Mouse (Mus musculus) CH12.LX (cell line): ENCODE measurements around the gene Isyna1. TPM values are rescaled to one million over a fixed set of nuclear protein-coding genes. Genes with fewer than 3 reads are reported as not detected.

ENCODE experiments used
- DNase-seq: peaks from one replicate; pipeline ENCODE4 v3.0.0-alpha.2; 2013; ENCODE audit errors: extremely low read depth
- H3K27ac ChIP-seq: 2 replicates; pipeline ENCODE4 v1.5.1; 2012; ENCODE audit warnings: low read depth, mild to moderate bottlenecking, control low read depth, moderate library complexity; ENCODE audit not compliant: insufficient read depth
- H3K27me3 ChIP-seq: replicated peaks from 2 replicates; pipeline ENCODE3; 2012; ENCODE audit warnings: inconsistent platforms
- H3K36me3 ChIP-seq, 2 experiments: replicated peaks in 1 of 2; 2 replicates each; pipeline versions ENCODE3 to v1.6.1; 2012; ENCODE audit warnings: inconsistent platforms in 1 of 2, low read length in 1 of 2, mild to moderate bottlenecking in 1 of 2, mixed read lengths in 1 of 2, moderate library complexity in 1 of 2; ENCODE audit not compliant: control insufficient read depth in 1 of 2, insufficient read depth in 1 of 2
- H3K4me1 ChIP-seq, 2 experiments: 2 replicates each; pipeline ENCODE4 v1.6.1; 2012; ENCODE audit warnings: inconsistent platforms in 1 of 2, moderate library complexity in 1 of 2; ENCODE audit not compliant: insufficient read depth in 2 of 2, control insufficient read depth in 1 of 2
- H3K4me2 ChIP-seq: 2 replicates; pipeline ENCODE4 v1.6.1; 2012; ENCODE audit warnings: low read depth, mild to moderate bottlenecking, control low read depth; ENCODE audit not compliant: poor library complexity, insufficient read depth, severe bottlenecking
- H3K4me3 ChIP-seq, 3 experiments: fragments of 150-350 bp in 1 of 3; sonication (generic) in 1 of 3; replicated peaks in 1 of 3; 2 replicates each; pipeline versions ENCODE3 to v1.5.1; 2011 to 2012; ENCODE audit warnings: low read depth in 2 of 3, low read length in 2 of 3, mild to moderate bottlenecking in 2 of 3, moderate library complexity in 2 of 3, control low read depth in 1 of 3, improper control_type of control experiment in 1 of 3, inconsistent platforms in 1 of 3, mixed read lengths in 1 of 3; ENCODE audit not compliant: poor library complexity in 1 of 3
- H3K79me2 ChIP-seq: replicated peaks from 2 replicates; pipeline ENCODE4 v1.6.1; 2012; ENCODE audit warnings: mild to moderate bottlenecking, moderate library complexity; ENCODE audit not compliant: control insufficient read depth, poor library complexity, insufficient read depth, severe bottlenecking; ENCODE audit errors: extremely low read depth
- H3K9ac ChIP-seq: 2 replicates; pipeline ENCODE4 v1.6.1; 2012; ENCODE audit warnings: low read depth, mild to moderate bottlenecking, control low read depth, moderate library complexity; ENCODE audit not compliant: insufficient read depth
- H3K9me3 ChIP-seq: replicated peaks from 2 replicates; pipeline ENCODE3; 2012; ENCODE audit warnings: low read length, inconsistent platforms, mixed read lengths
- BHLHE40 ChIP-seq: IDR thresholded peaks from 2 replicates; pipeline ENCODE4 v1.6.1; 2011; ENCODE audit warnings: mild to moderate bottlenecking, low read depth, low read length, improper control_type of control experiment
- CHD2 ChIP-seq: IDR thresholded peaks from 2 replicates; pipeline ENCODE4 v1.6.1; 2011; ENCODE audit warnings: low read length, improper control_type of control experiment
- CTCF ChIP-seq, 2 experiments: IDR thresholded peaks in 1 of 2; conservative IDR thresholded peaks in 1 of 2; 2 replicates each; pipeline ENCODE4 v1.5.1; 2011 to 2012; ENCODE audit warnings: low read depth in 2 of 2, low read length in 2 of 2, improper control_type of control experiment in 1 of 2, inconsistent platforms in 1 of 2, mild to moderate bottlenecking in 1 of 2, moderate library complexity in 1 of 2
- ELF1 ChIP-seq: IDR thresholded peaks from 2 replicates; pipeline ENCODE4 v1.6.1; 2014; ENCODE audit warnings: low read depth, mild to moderate bottlenecking, inconsistent platforms, low read length, improper control_type of control experiment
- EP300 ChIP-seq: IDR thresholded peaks from 2 replicates; pipeline ENCODE4 v1.6.1; 2011; ENCODE audit warnings: low read length, improper control_type of control experiment
- ETS1 ChIP-seq: conservative IDR thresholded peaks from 2 replicates; pipeline ENCODE4 v1.6.1; 2012; ENCODE audit warnings: low read depth, mild to moderate bottlenecking, inconsistent platforms, low read length, improper control_type of control experiment, moderate library complexity
- GABPA ChIP-seq: IDR thresholded peaks from 2 replicates; pipeline ENCODE4 v1.6.1; 2012; ENCODE audit warnings: low read depth, low read length, improper control_type of control experiment, inconsistent platforms; ENCODE audit not compliant: insufficient replicate concordance
- HCFC1 ChIP-seq: IDR thresholded peaks from 2 replicates; pipeline ENCODE4 v1.6.1; 2012; ENCODE audit warnings: low read depth, mild to moderate bottlenecking, inconsistent platforms, low read length, improper control_type of control experiment
- IRF4 ChIP-seq: IDR thresholded peaks from 2 replicates; pipeline ENCODE4 v1.6.1; 2014; ENCODE audit warnings: low read depth, mild to moderate bottlenecking, inconsistent platforms, low read length, improper control_type of control experiment
- JUN ChIP-seq: IDR thresholded peaks from 2 replicates; pipeline ENCODE4 v1.6.1; 2011; ENCODE audit warnings: low read depth, mild to moderate bottlenecking, low read length, improper control_type of control experiment, moderate library complexity; ENCODE audit not compliant: insufficient read depth
- JUND ChIP-seq: conservative IDR thresholded peaks from 2 replicates; pipeline ENCODE4 v1.6.1; 2011; ENCODE audit warnings: low read depth, low read length, improper control_type of control experiment
- KAT2A ChIP-seq: IDR thresholded peaks from 2 replicates; pipeline ENCODE4 v1.6.1; 2012; ENCODE audit warnings: low read length, improper control_type of control experiment, inconsistent platforms; ENCODE audit not compliant: insufficient replicate concordance
- MAFK ChIP-seq: IDR thresholded peaks from 2 replicates; pipeline ENCODE4 v1.6.1; 2011; ENCODE audit warnings: low read length, improper control_type of control experiment; ENCODE audit not compliant: insufficient replicate concordance
- MAX ChIP-seq: IDR thresholded peaks from 2 replicates; pipeline ENCODE4 v1.6.1; 2011; ENCODE audit warnings: low read length, improper control_type of control experiment
- MEF2A ChIP-seq: IDR thresholded peaks from 2 replicates; pipeline ENCODE4 v1.6.1; 2014; ENCODE audit warnings: low read depth, mild to moderate bottlenecking, inconsistent platforms, low read length, improper control_type of control experiment, borderline replicate concordance
- MXI1 ChIP-seq: IDR thresholded peaks from 2 replicates; pipeline ENCODE4 v1.6.1; 2011; ENCODE audit warnings: mild to moderate bottlenecking, low read depth, low read length, improper control_type of control experiment
- MYC ChIP-seq: IDR thresholded peaks from 2 replicates; pipeline ENCODE4 v1.6.1; 2011; ENCODE audit warnings: low read depth, mild to moderate bottlenecking, improper control_type of control experiment, low read length
- NELFE ChIP-seq: IDR thresholded peaks from 2 replicates; pipeline ENCODE4 v1.6.1; 2011; ENCODE audit warnings: low read depth, low read length, improper control_type of control experiment
- NRF1 ChIP-seq: IDR thresholded peaks from 2 replicates; pipeline ENCODE4 v1.6.1; 2014; ENCODE audit warnings: low read depth, mild to moderate bottlenecking, inconsistent platforms, low read length, improper control_type of control experiment, moderate library complexity
- PAX5 ChIP-seq: IDR thresholded peaks from 2 replicates; pipeline ENCODE4 v1.6.1; 2012; ENCODE audit warnings: low read length, inconsistent platforms, mixed read lengths
- POLR2AphosphoS2 ChIP-seq: IDR thresholded peaks from 2 replicates; pipeline ENCODE4 v1.6.1; 2011; ENCODE audit warnings: low read depth, low read length, improper control_type of control experiment
- RCOR1 ChIP-seq: conservative IDR thresholded peaks from 2 replicates; pipeline ENCODE4 v1.6.1; 2012; ENCODE audit warnings: low read depth, mild to moderate bottlenecking, inconsistent platforms, low read length, improper control_type of control experiment
- SIN3A ChIP-seq: IDR thresholded peaks from 2 replicates; pipeline ENCODE4 v1.6.1; 2012; ENCODE audit warnings: low read length, improper control_type of control experiment, inconsistent platforms
- SMC3 ChIP-seq: IDR thresholded peaks from 2 replicates; pipeline ENCODE4 v1.6.1; 2011; ENCODE audit warnings: low read depth, low read length, improper control_type of control experiment
- TBP ChIP-seq: conservative IDR thresholded peaks from 2 replicates; pipeline ENCODE4 v1.6.1; 2011; ENCODE audit warnings: low read depth, low read length, improper control_type of control experiment
- TCF12 ChIP-seq: IDR thresholded peaks from 2 replicates; pipeline ENCODE4 v1.6.1; 2014; ENCODE audit warnings: low read depth, mild to moderate bottlenecking, inconsistent platforms, low read length, improper control_type of control experiment
- USF2 ChIP-seq: conservative IDR thresholded peaks from 2 replicates; pipeline ENCODE4 v1.6.1; 2011; ENCODE audit warnings: low read depth, low read length, improper control_type of control experiment
- ZC3H11A ChIP-seq: IDR thresholded peaks from 2 replicates; pipeline ENCODE4 v1.6.1; 2012; ENCODE audit warnings: low read depth, mild to moderate bottlenecking, inconsistent platforms, low read length, improper control_type of control experiment
- ZKSCAN1 ChIP-seq: IDR thresholded peaks from 2 replicates; pipeline ENCODE4 v1.6.1; 2012; ENCODE audit warnings: low read depth, inconsistent platforms, low read length, improper control_type of control experiment, borderline replicate concordance
- ZNF384 ChIP-seq: IDR thresholded peaks from 2 replicates; pipeline ENCODE4 v1.6.1; 2012; ENCODE audit warnings: low read depth, low read length, improper control_type of control experiment, inconsistent platforms
- dilution Hi-C: fragments of 300-500 bp; cut with MboI; formaldehyde crosslinking; loops from 2 replicates; pipeline ENCODE4 v1.14.3; 2020; ENCODE audit warnings: low sequenced_read_pairs; ENCODE audit not compliant: extremely low pct_unique_long_range_greater_than_20kb, extremely low pct_ligation_motif_present
- in situ Hi-C: fragments of 300-500 bp; cut with MboI; formaldehyde crosslinking; loops from 3 replicates; pipeline ENCODE4 v1.14.3; 2019; ENCODE audit warnings: low sequenced_read_pairs, low pct_ligation_motif_present, low pct_unique_long_range_greater_than_20kb, mixed read lengths
- polyA plus RNA-seq: library from polyadenylated mRNA; unstranded; fragments of >175 nt; gene quantifications from 2 replicates; pipeline ENCODE4 v1.2.1, GENCODE M21; 2012; ENCODE audit warnings: low read depth; ENCODE audit not compliant: insufficient read length
- total RNA-seq, 2 experiments: library from RNA; depleted of rRNA; stranded (reverse); fragments of 300-350 nt in 1 of 2; fragments of >200 nt in 1 of 2; gene quantifications; 2 replicates each; pipeline ENCODE4 v1.2.3; 2012 to 2014

Gene Isyna1
- total and polyA plus RNA-seq, 3 experiments: 99.9 to 163 (median 141) TPM

DNA sequence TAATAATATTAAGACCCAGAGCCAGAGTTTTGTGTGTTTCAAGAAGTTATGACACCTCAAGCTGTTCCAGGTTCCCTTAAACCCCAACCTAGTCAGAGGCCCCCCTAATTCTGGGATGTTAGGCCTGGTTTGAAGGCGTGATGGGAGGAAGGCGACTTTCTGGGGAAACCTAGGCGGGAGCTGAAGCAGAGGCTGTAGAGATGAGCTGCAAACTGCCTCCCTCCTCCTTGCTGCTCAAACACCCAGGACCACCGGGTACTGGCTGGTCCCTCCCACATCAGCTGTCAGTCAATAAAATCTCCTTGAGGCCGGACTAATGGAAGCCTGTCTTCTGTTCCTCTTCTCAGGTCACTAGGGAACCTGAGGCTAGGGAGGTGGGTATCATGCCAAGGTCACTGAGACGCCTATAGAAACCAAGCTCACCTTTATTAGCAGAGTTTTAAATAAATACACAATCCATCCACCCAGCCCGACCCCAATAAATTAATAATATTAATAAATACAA, 34.9 kb downstream of the Isyna1 start:
- in situ Hi-C loops: no loop called here
- Histone ChIP-seq H3K4me1 (peaks cover 12 to 50% of the 10 kb centered on the region in 2 experiments), H3K9ac (no peak overlapping the region; the same call in 1 of the 2 replicates), H3K9me3 (peaks cover 10% of the 10 kb centered on the region)
- no peak for DNase-seq
- dilution Hi-C loops: no loop called here
- no peak for TF ChIP-seq NRF1
- TF ChIP-seq, all 38 proteins: peak for 0
- Histone ChIP-seq H3K36me3 (no peaks in the 10 kb centered on the region), H3K4me2 (peak overlapping the region; percentile 8), H3K27ac (no peak overlapping the region), H3K4me3 (peak overlapping the region in 1 of 3 experiments; percentile 32), H3K79me2 (no peaks in the 10 kb centered on the region), H3K27me3 (no peaks in the 10 kb centered on the region)

DNA sequence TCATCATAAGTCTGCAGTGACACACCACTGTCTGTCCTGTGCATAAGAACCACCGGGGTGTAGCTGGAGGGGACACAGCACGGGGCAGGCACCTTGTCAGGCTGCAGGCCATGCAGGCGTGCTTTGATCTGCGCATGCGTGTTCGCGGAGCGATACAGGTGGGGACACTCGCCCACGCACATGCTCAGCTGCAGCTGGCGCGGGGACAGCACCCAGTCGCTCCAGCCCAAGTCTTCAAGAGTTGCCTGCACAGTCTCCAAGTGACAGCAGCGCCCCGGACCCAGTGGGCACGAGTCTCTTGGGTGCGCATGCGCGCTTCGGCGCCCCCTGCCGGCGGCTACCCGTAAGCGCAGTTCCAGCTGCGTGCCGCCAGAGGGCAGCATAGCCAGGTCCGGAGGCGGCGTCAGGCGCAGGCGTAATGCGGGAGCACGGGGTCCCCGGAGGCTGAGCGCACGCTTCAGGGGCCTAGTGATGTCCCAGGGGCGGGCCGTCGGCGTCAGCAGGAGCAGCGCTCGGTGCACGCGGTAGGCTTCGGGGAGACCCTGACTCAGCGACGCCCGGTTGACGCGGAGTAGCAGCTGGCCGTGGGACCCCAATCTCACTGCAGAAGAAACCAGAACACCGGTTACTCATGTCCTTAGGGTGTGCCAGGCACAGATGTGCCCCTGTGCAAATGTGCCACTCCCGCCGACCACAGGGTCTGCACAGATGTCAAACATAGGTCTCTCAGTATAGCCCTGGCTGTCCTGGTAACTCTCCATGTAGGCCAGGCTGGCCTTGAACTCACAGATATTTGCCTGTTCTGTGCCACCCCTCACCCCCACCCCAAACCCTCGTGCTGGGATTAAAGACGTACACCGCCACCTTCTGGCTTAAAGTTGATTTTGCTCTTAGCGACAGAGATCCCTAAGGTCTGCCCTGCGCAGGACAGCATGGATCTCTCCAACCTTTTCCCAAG, 35.7 kb downstream of the Isyna1 start:
- no peaks in the 10 kb centered on the region for H3K36me3 ChIP-seq
- dilution Hi-C loops (no loop called here), in situ Hi-C loops (no loop called here)
- H3K4me3 ChIP-seq: peak overlapping the region; percentile 10 to 44 (median 32)
- peak overlapping the region; percentile 17 for H3K4me2 ChIP-seq
- no peaks in the 10 kb centered on the region for H3K27me3 ChIP-seq
- peaks cover 6% of the 10 kb centered on the region for H3K9me3 ChIP-seq
- peaks cover 19 to 59% of the 10 kb centered on the region in 2 experiments for H3K4me1 ChIP-seq
- H3K79me2 ChIP-seq: no peaks in the 10 kb centered on the region
- H3K9ac ChIP-seq: no peak overlapping the region; the same call in 1 of the 2 replicates
- peak overlapping the region; percentile 64 for H3K27ac ChIP-seq
- peak; percentile 93 for DNase-seq
- TF ChIP-seq RCOR1: no peak
- no peak for TF ChIP-seq ZKSCAN1
- TF ChIP-seq BHLHE40: peak; percentile 90
- no peak for TF ChIP-seq JUN
- peak; percentile 84 for TF ChIP-seq MEF2A
- no peak; the same call in 1 of the 2 replicates for TF ChIP-seq ZC3H11A
- peak; percentile 90 for TF ChIP-seq SIN3A
- TF ChIP-seq USF2: no peak; the same call in 1 of the 2 replicates
- peak; percentile 86 for TF ChIP-seq TCF12
- TF ChIP-seq ELF1: peak; percentile 65
- TF ChIP-seq IRF4: peak; percentile 72; the same call in 1 of the 2 replicates
- TF ChIP-seq GABPA: no peak
- TF ChIP-seq EP300: peak; percentile 24; the same call in 1 of the 2 replicates
- TF ChIP-seq ETS1: peak; percentile 64
- TF ChIP-seq PAX5: no peak
- no peak; the same call in 1 of the 2 replicates for TF ChIP-seq CHD2
- no peak for TF ChIP-seq ZNF384
- TF ChIP-seq SMC3: peak; percentile 97
- peak; percentile 99 for TF ChIP-seq NELFE
- TF ChIP-seq TBP: no peak
- TF ChIP-seq MAFK: no peak
- TF ChIP-seq JUND: no peak; the same call in 1 of the 2 replicates
- TF ChIP-seq POLR2AphosphoS2: no peak
- peak; percentile 87 for TF ChIP-seq MYC
- peak; percentile 69; the same call in 1 of the 2 replicates for TF ChIP-seq HCFC1
- TF ChIP-seq CTCF (conservative IDR thresholded peaks at IDR 0.05 in 1 of 2, IDR thresholded peaks at IDR 0.05 in 1 of 2; ENCODE audit: low read depth in 2 of 2, low read length in 2 of 2): peak; percentile 90 to 100
- TF ChIP-seq MAX: peak; percentile 93
- peak; percentile 76 for TF ChIP-seq MXI1
- TF ChIP-seq KAT2A: peak; percentile 55; the same call in 1 of the 2 replicates
